Mouse (Mus musculus): ENCODE measurements around the gene Pbx1. TPM values are rescaled to one million over a fixed set of nuclear protein-coding genes. Genes with fewer than 3 reads are reported as not detected.

The Pbx1 gene
- polyA plus RNA-seq, 1 experiment from 2014 or later = 82.9 TPM

DNA sequence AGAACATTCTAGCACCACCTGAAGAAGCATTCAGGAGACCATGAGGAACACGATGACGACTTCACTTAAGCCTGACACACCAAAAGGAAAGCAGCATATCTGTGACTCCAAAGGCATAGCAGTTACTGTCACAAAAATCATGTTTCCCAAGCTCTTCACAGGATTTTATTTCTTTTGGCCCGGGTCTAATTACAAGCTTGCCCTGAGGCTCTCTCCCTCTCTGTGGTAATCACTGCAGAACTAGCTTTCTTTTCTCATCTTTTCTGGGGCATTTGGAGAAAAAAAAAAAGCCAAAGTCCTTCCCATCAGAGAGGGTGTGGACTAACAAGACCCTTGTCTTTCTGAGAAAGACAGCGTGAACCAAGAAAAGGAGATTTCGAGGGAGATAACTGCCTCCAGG is 87.8 kb downstream of the Pbx1 start:
- WGBS = 73% methylated on average over 5 of the region's 5 CpGs
- Histone ChIP-seq H3K36me3 (ENCODE audit: control insufficient read depth, insufficient read depth) (no peaks in the 10 kb centered on the region), H3K27ac (ENCODE audit: low read length) (peak overlapping the region; percentile 6; the same call in 1 of the 2 replicates)

GRCm38 (mm10) chr1:168342269-168342668 is 89.8 kb downstream of the Pbx1 start:
- Histone ChIP-seq H3K4me1 (replicated peaks; ENCODE audit: control insufficient read depth, insufficient read depth, low read length) (peaks cover 62% of the 10 kb centered on the region), H3K27me3 (replicated peaks; ENCODE audit: control insufficient read depth, insufficient read depth, low read length) (no peaks in the 10 kb centered on the region), H3K36me3 (ENCODE audit: control insufficient read depth, insufficient read depth) (no peaks in the 10 kb centered on the region), H3K4me2 (ENCODE audit: low read length) (peak overlapping the region; percentile 35), H3K9me3 (ENCODE audit: control insufficient read depth, low read length) (no peaks in the 10 kb centered on the region), H3K9ac (replicated peaks; ENCODE audit: low read depth, low read length) (peak overlapping the region; percentile 5; the same call in 1 of the 2 replicates), H3K4me3 (replicated peaks; ENCODE audit: low read length) (no peak overlapping the region), H3K27ac (ENCODE audit: low read length) (peak overlapping the region; percentile 89)
- WGBS = 18% methylated on average over 5 of the region's 6 CpGs
- peak; percentile 13; the same call in 1 of the 2 replicates for ATAC-seq

More for the DNA sequence above, 87.8 kb downstream of the Pbx1 start:
- Histone ChIP-seq H3K9ac (replicated peaks; ENCODE audit: low read depth, low read length) (no peak overlapping the region), H3K27me3 (replicated peaks; ENCODE audit: control insufficient read depth, insufficient read depth, low read length) (no peaks in the 10 kb centered on the region), H3K4me3 (replicated peaks; ENCODE audit: low read length) (no peak overlapping the region), H3K4me2 (ENCODE audit: low read length) (no peak overlapping the region), H3K4me1 (replicated peaks; ENCODE audit: control insufficient read depth, insufficient read depth, low read length) (peaks cover 69% of the 10 kb centered on the region), H3K9me3 (ENCODE audit: control insufficient read depth, low read length) (no peaks in the 10 kb centered on the region)
- no peak for ATAC-seq

- H3K9me3 ChIP-seq (ENCODE audit: control insufficient read depth, low read length) = no peaks in the 10 kb centered on the region
- no peaks in the 10 kb centered on the region for H3K27me3 ChIP-seq (replicated peaks; ENCODE audit: control insufficient read depth, insufficient read depth, low read length)
- peak overlapping the region; percentile 43; the same call in 1 of the 2 replicates for H3K9ac ChIP-seq (replicated peaks; ENCODE audit: low read depth, low read length)
- H3K4me2 ChIP-seq (ENCODE audit: low read length) = peak overlapping the region; percentile 35
- H3K4me3 ChIP-seq (replicated peaks; ENCODE audit: low read length) = no peak overlapping the region
- peak; percentile 87 for ATAC-seq
- peak overlapping the region; percentile 89 for H3K27ac ChIP-seq (ENCODE audit: low read length)
- peaks cover 60% of the 10 kb centered on the region for H3K4me1 ChIP-seq (replicated peaks; ENCODE audit: control insufficient read depth, insufficient read depth, low read length)
- 2% methylated on average over 12 of the region's 12 CpGs for WGBS
- H3K36me3 ChIP-seq (ENCODE audit: control insufficient read depth, insufficient read depth) = no peaks in the 10 kb centered on the region
These were observed 90.2 kb downstream of the Pbx1 start for GRCm38 (mm10) chr1:168341863-168342262.

GRCm38 (mm10) chr1:168341368-168341767 is 90.7 kb downstream of the Pbx1 start:
- peaks cover 55% of the 10 kb centered on the region for H3K4me1 ChIP-seq (replicated peaks; ENCODE audit: control insufficient read depth, insufficient read depth, low read length)
- ATAC-seq = peak; percentile 6; the same call in 1 of the 2 replicates
- H3K4me2 ChIP-seq (ENCODE audit: low read length) = peak overlapping the region; percentile 35; the same call in 1 of the 2 replicates
- no peaks in the 10 kb centered on the region for H3K9me3 ChIP-seq (ENCODE audit: control insufficient read depth, low read length)
- H3K4me3 ChIP-seq (replicated peaks; ENCODE audit: low read length) = no peak overlapping the region
- no peaks in the 10 kb centered on the region for H3K36me3 ChIP-seq (ENCODE audit: control insufficient read depth, insufficient read depth)
- 43% methylated on average over 6 of the region's 6 CpGs for WGBS
- no peaks in the 10 kb centered on the region for H3K27me3 ChIP-seq (replicated peaks; ENCODE audit: control insufficient read depth, insufficient read depth, low read length)
- peak overlapping the region; percentile 89 for H3K27ac ChIP-seq (ENCODE audit: low read length)
- peak overlapping the region; percentile 43; the same call in 1 of the 2 replicates for H3K9ac ChIP-seq (replicated peaks; ENCODE audit: low read depth, low read length)

GRCm38 (mm10) chr1:168336238-168336818 is 95.7 kb downstream of the Pbx1 start:
- no peak for ATAC-seq
- H3K4me3 ChIP-seq (replicated peaks; ENCODE audit: low read length) = no peak overlapping the region
- no peaks in the 10 kb centered on the region for H3K9me3 ChIP-seq (ENCODE audit: control insufficient read depth, low read length)
- no peak overlapping the region for H3K9ac ChIP-seq (replicated peaks; ENCODE audit: low read depth, low read length)
- H3K4me2 ChIP-seq (ENCODE audit: low read length) = no peak overlapping the region
- no peak overlapping the region for H3K27ac ChIP-seq (ENCODE audit: low read length)
- H3K27me3 ChIP-seq (replicated peaks; ENCODE audit: control insufficient read depth, insufficient read depth, low read length) = no peaks in the 10 kb centered on the region
- WGBS = 85% methylated on average over 7 of the region's 7 CpGs
- peaks cover 17% of the 10 kb centered on the region for H3K4me1 ChIP-seq (replicated peaks; ENCODE audit: control insufficient read depth, insufficient read depth, low read length)
- H3K36me3 ChIP-seq (ENCODE audit: control insufficient read depth, insufficient read depth) = no peaks in the 10 kb centered on the region

DNA sequence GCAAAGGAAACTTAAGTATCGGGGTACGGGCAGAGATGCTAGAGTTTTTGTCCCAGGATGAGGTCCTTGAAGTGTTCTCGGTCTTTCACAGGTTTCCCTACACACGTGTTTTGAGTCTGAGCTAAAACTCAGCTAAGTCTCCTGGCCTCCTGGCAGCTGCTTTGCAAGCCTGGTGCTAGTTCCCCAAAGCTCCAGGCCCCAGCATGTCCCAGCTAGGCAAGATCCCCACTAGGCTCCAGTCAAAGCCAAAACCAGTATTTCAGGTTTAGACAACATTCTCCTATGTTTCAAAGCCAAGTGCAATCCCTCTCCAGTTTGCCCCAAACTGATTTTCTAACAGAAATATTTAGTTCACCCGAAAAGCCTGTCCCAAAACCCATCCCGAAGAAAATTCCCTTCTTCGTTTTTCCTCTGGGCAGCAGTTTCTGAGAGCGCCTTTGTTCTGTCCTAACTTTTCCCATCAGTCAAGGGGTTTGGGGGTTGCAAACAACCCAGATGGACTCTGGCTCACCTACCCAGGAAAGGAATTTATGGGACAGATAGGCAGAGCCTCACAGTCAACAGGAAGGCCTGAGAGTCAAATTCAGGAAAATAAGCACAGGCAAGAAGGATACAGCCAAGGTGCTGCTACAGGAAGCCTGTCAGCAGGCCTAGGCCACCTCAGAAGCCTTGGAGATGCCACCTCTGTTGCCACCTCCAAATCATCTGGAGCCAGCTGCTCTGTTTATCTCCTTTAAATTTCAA is 97.1 kb downstream of the Pbx1 start:
- Histone ChIP-seq H3K9me3 (ENCODE audit: control insufficient read depth, low read length) (no peaks in the 10 kb centered on the region), H3K4me1 (replicated peaks; ENCODE audit: control insufficient read depth, insufficient read depth, low read length) (peaks cover 22% of the 10 kb centered on the region), H3K27me3 (replicated peaks; ENCODE audit: control insufficient read depth, insufficient read depth, low read length) (no peaks in the 10 kb centered on the region), H3K27ac (ENCODE audit: low read length) (no peak overlapping the region), H3K4me3 (replicated peaks; ENCODE audit: low read length) (no peak overlapping the region), H3K36me3 (ENCODE audit: control insufficient read depth, insufficient read depth) (no peaks in the 10 kb centered on the region), H3K4me2 (ENCODE audit: low read length) (no peak overlapping the region), H3K9ac (replicated peaks; ENCODE audit: low read depth, low read length) (no peak overlapping the region)
- no peak for ATAC-seq
- WGBS = 96% methylated on average over 8 of the region's 8 CpGs

DNA sequence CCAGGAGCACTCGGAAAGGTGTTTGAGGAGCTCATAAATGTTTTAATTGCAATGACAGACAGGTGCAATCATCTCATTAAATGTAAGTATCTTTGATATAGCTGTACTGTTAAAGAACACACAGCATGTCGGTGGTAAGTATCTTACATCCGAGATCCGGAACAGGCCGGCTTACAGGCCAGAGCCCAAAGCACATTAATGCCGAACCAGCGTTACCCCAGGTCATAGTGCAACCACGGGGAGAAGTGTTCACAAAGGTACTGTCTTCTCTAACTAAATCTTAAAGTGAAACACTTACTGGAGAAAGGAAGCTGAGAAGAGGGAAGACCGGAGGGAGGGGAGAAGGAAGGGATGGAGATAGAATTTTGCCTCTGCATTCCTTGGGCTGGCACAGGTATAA is 100.0 kb downstream of the Pbx1 start:
- Histone ChIP-seq H3K9me3 (ENCODE audit: control insufficient read depth, low read length) (no peaks in the 10 kb centered on the region), H3K27me3 (replicated peaks; ENCODE audit: control insufficient read depth, insufficient read depth, low read length) (no peaks in the 10 kb centered on the region), H3K9ac (replicated peaks; ENCODE audit: low read depth, low read length) (no peak overlapping the region), H3K4me2 (ENCODE audit: low read length) (no peak overlapping the region), H3K4me1 (replicated peaks; ENCODE audit: control insufficient read depth, insufficient read depth, low read length) (peaks cover 44% of the 10 kb centered on the region), H3K36me3 (ENCODE audit: control insufficient read depth, insufficient read depth) (no peaks in the 10 kb centered on the region), H3K4me3 (replicated peaks; ENCODE audit: low read length) (no peak overlapping the region), H3K27ac (ENCODE audit: low read length) (no peak overlapping the region)
- ATAC-seq = no peak
- WGBS = 81% methylated on average over 9 of the region's 9 CpGs

- Histone ChIP-seq H3K9ac (replicated peaks; ENCODE audit: low read depth, low read length) (no peak overlapping the region), H3K36me3 (ENCODE audit: control insufficient read depth, insufficient read depth) (no peaks in the 10 kb centered on the region), H3K4me1 (replicated peaks; ENCODE audit: control insufficient read depth, insufficient read depth, low read length) (peaks cover 79% of the 10 kb centered on the region), H3K4me2 (ENCODE audit: low read length) (no peak overlapping the region), H3K27me3 (replicated peaks; ENCODE audit: control insufficient read depth, insufficient read depth, low read length) (no peaks in the 10 kb centered on the region), H3K4me3 (replicated peaks; ENCODE audit: low read length) (no peak overlapping the region), H3K27ac (ENCODE audit: low read length) (peak overlapping the region; percentile 58), H3K9me3 (ENCODE audit: control insufficient read depth, low read length) (no peaks in the 10 kb centered on the region)
- 21% methylated on average over 3 of the region's 3 CpGs for WGBS
- ATAC-seq = peak; percentile 37; the same call in 1 of the 2 replicates
These were observed 103.8 kb downstream of the Pbx1 start for GRCm38 (mm10) chr1:168328236-168328605.

GRCm38 (mm10) chr1:168327405-168328235 is 104.5 kb downstream of the Pbx1 start:
- peak; percentile 84 for ATAC-seq
- peak overlapping the region; percentile 20 for H3K4me2 ChIP-seq (ENCODE audit: low read length)
- H3K9ac ChIP-seq (replicated peaks; ENCODE audit: low read depth, low read length) = no peak overlapping the region
- no peaks in the 10 kb centered on the region for H3K36me3 ChIP-seq (ENCODE audit: control insufficient read depth, insufficient read depth)
- no peaks in the 10 kb centered on the region for H3K27me3 ChIP-seq (replicated peaks; ENCODE audit: control insufficient read depth, insufficient read depth, low read length)
- H3K27ac ChIP-seq (ENCODE audit: low read length) = peak overlapping the region; percentile 58
- no peaks in the 10 kb centered on the region for H3K9me3 ChIP-seq (ENCODE audit: control insufficient read depth, low read length)
- WGBS = 12% methylated on average over 18 of the region's 18 CpGs
- no peak overlapping the region for H3K4me3 ChIP-seq (replicated peaks; ENCODE audit: low read length)
- peaks cover 79% of the 10 kb centered on the region for H3K4me1 ChIP-seq (replicated peaks; ENCODE audit: control insufficient read depth, insufficient read depth, low read length)

Measured in forebrain, embryonic 16.5 days (tissue).